Mouse (Mus musculus): ENCODE results near the gene Tcf7l1. TPM values are rescaled to one million over a fixed set of nuclear protein-coding genes. Genes with fewer than 3 reads are reported as not detected.

Tcf7l1 gene
- polyA plus RNA-seq, 1 experiment from 2014 or later, result 7.2 TPM

DNA sequence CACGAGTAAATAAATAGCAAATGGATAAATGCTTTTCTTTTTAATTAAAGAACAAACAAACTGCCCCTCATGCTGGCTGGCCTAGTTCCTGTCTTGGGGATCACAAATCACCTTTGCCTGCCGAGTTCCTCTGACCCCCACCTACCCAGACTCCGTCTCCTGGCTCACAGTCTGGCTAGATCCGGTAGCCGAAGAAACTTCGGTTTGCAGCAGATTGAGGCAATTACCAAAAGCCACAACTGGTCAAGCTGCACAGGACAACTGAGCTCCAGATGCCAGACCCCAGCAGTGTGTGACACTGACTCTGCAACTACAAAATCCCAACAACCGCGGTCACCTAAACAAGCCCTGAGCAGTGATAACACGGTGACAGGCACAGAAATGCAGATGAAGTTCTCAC is 34.8 kb downstream of the Tcf7l1 start:
- no peak overlapping the region for H3K4me2 ChIP-seq
- peaks cover 22% of the 10 kb centered on the region for H3K4me1 ChIP-seq (replicated peaks)
- 36% methylated on average over 9 of the region's 9 CpGs for WGBS
- no peaks in the 10 kb centered on the region for H3K36me3 ChIP-seq
- H3K27me3 ChIP-seq, result no peaks in the 10 kb centered on the region
- H3K4me3 ChIP-seq, result no peak overlapping the region
- no peak overlapping the region for H3K9ac ChIP-seq
- ATAC-seq (ENCODE audit: low FRiP score, low read depth), result no peak
- H3K9me3 ChIP-seq, result no peaks in the 10 kb centered on the region
- H3K27ac ChIP-seq (replicated peaks), result no peak overlapping the region

DNA sequence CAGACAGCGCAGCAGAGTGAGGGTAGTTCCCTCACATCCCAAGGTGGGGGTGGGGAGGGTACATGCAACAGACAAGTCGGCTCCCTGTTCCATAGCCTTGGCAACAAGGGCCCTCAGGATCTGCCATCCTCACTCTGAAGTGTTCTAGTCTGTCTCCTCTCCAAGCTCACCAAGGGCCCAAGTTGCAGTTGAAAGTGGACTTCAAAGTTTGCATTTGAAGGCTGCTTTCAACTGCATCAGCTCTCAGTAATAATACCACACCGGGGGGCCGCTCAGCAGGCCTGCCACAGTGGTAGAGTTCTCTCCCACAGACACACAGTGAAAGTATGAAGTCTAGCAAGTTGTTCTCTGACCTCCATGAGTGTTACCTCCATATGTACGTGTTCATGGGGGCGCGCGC is 35.3 kb downstream of the Tcf7l1 start:
- Histone ChIP-seq H3K36me3 (no peaks in the 10 kb centered on the region), H3K27me3 (no peaks in the 10 kb centered on the region), H3K9me3 (no peaks in the 10 kb centered on the region), H3K4me3 (no peak overlapping the region), H3K27ac (replicated peaks) (no peak overlapping the region), H3K4me1 (replicated peaks) (peaks cover 27% of the 10 kb centered on the region), H3K4me2 (no peak overlapping the region), H3K9ac (no peak overlapping the region)
- WGBS, result 77% methylated on average over 8 of the region's 8 CpGs
- ATAC-seq (ENCODE audit: low FRiP score, low read depth), result no peak

GRCm38 (mm10) chr6:72752824-72753223 is 36.2 kb downstream of the Tcf7l1 start:
- peaks cover 35% of the 10 kb centered on the region for H3K4me1 ChIP-seq (replicated peaks)
- no peak overlapping the region for H3K27ac ChIP-seq (replicated peaks)
- no peaks in the 10 kb centered on the region for H3K36me3 ChIP-seq
- no peak overlapping the region for H3K4me3 ChIP-seq
- WGBS, result 87% methylated on average over 15 of the region's 15 CpGs
- no peaks in the 10 kb centered on the region for H3K9me3 ChIP-seq
- H3K9ac ChIP-seq, result no peak overlapping the region
- no peak for ATAC-seq (ENCODE audit: low FRiP score, low read depth)
- no peaks in the 10 kb centered on the region for H3K27me3 ChIP-seq
- H3K4me2 ChIP-seq, result no peak overlapping the region

DNA sequence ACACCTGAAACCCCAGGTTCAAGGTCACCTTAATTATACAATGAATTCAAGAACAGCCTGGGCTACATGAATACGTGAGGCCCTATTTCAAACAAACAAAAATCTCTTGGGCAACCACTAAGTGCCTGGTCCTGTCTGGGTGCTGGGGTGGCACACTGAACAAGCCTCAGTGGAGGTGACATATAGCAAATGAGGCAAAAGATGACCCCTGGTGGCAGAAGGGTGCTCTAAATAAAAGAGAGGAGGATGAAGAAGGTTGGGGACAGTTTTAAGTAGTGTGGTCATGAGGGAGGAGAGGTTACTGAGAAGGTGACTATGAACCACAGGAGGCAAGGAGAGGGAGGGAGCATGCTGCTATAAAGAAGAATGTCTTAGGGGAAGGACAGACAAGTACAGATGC is 37.8 kb downstream of the Tcf7l1 start:
- Histone ChIP-seq H3K4me3 (no peak overlapping the region), H3K4me2 (no peak overlapping the region), H3K27ac (replicated peaks) (no peak overlapping the region), H3K27me3 (no peaks in the 10 kb centered on the region), H3K9me3 (no peaks in the 10 kb centered on the region), H3K36me3 (no peaks in the 10 kb centered on the region), H3K9ac (no peak overlapping the region), H3K4me1 (replicated peaks) (peaks cover 35% of the 10 kb centered on the region)
- 85% methylated on average over 1 of the region's 1 CpGs for WGBS
- ATAC-seq (ENCODE audit: low FRiP score, low read depth), result no peak

GRCm38 (mm10) chr6:72748882-72749437 is 40.1 kb downstream of the Tcf7l1 start:
- H3K27me3 ChIP-seq, result no peaks in the 10 kb centered on the region
- H3K27ac ChIP-seq (replicated peaks), result no peak overlapping the region
- peaks cover 19% of the 10 kb centered on the region for H3K4me1 ChIP-seq (replicated peaks)
- H3K4me2 ChIP-seq, result no peak overlapping the region
- H3K36me3 ChIP-seq, result no peaks in the 10 kb centered on the region
- no peaks in the 10 kb centered on the region for H3K9me3 ChIP-seq
- H3K9ac ChIP-seq, result no peak overlapping the region
- no peak overlapping the region for H3K4me3 ChIP-seq
- no peak for ATAC-seq (ENCODE audit: low FRiP score, low read depth)
- 18% methylated on average over 5 of the region's 5 CpGs for WGBS

DNA sequence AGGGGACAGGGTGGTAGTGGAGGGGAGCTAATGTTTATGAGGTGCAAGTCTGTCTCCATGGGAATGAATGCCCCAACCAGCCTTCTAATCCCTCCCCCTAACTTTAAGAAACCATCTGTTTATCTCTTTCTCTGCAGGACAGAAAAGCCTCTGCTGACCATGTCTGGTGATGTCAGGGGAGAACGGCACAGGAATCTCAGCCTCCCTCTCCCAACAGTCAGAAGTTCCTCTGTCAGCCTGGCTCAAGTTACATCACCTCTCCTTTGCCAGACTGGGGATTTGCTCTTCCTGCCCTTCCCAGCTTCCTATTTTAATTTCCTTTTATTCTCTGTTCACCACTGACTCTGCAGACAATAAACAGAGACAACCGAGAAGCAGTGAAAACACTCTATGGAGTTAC is 40.6 kb downstream of the Tcf7l1 start:
- H3K27ac ChIP-seq (replicated peaks), result no peak overlapping the region
- H3K36me3 ChIP-seq, result no peaks in the 10 kb centered on the region
- H3K9me3 ChIP-seq, result no peaks in the 10 kb centered on the region
- no peak overlapping the region for H3K9ac ChIP-seq
- H3K27me3 ChIP-seq, result no peaks in the 10 kb centered on the region
- WGBS, result 4% methylated on average over 2 of the region's 2 CpGs
- ATAC-seq (ENCODE audit: low FRiP score, low read depth), result no peak
- no peak overlapping the region for H3K4me2 ChIP-seq
- H3K4me1 ChIP-seq (replicated peaks), result peaks cover 18% of the 10 kb centered on the region
- no peak overlapping the region for H3K4me3 ChIP-seq

DNA sequence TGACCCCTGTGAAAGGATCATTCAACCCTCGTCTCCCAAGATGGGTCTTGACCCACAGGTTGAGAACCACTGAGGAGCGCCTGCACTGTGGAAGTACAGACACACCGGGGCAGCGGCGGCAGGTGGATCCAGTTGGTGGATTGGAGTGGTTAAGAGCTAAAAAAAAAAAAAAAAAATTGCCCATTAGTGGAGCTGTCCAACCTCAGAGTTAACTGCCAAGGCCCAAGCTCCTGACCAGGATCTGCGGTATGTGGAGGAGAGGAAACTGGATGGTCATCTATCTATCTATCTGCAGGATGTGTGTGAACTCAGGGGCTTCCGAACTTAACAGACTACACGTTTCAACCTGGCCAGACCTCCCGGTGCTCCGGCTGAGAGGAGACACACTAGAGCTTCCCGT is 41.2 kb downstream of the Tcf7l1 start:
- no peaks in the 10 kb centered on the region for H3K36me3 ChIP-seq
- no peak overlapping the region for H3K4me2 ChIP-seq
- no peak overlapping the region for H3K27ac ChIP-seq (replicated peaks)
- 78% methylated on average over 11 of the region's 11 CpGs for WGBS
- no peak overlapping the region for H3K9ac ChIP-seq
- ATAC-seq (ENCODE audit: low FRiP score, low read depth), result no peak
- no peaks in the 10 kb centered on the region for H3K9me3 ChIP-seq
- H3K27me3 ChIP-seq, result no peaks in the 10 kb centered on the region
- H3K4me1 ChIP-seq (replicated peaks), result peaks cover 18% of the 10 kb centered on the region
- no peak overlapping the region for H3K4me3 ChIP-seq

GRCm38 (mm10) chr6:72747156-72747555 is 41.9 kb downstream of the Tcf7l1 start:
- no peak overlapping the region for H3K27ac ChIP-seq (replicated peaks)
- ATAC-seq (ENCODE audit: low FRiP score, low read depth), result no peak
- H3K27me3 ChIP-seq, result no peaks in the 10 kb centered on the region
- H3K4me3 ChIP-seq, result no peak overlapping the region
- no peak overlapping the region for H3K4me2 ChIP-seq
- H3K36me3 ChIP-seq, result no peaks in the 10 kb centered on the region
- H3K4me1 ChIP-seq (replicated peaks), result peaks cover 18% of the 10 kb centered on the region
- H3K9me3 ChIP-seq, result no peaks in the 10 kb centered on the region
- no peak overlapping the region for H3K9ac ChIP-seq
- 75% methylated on average over 4 of the region's 4 CpGs for WGBS

- no peak overlapping the region for H3K27ac ChIP-seq (replicated peaks)
- H3K4me2 ChIP-seq, result no peak overlapping the region
- 75% methylated on average over 12 of the region's 12 CpGs for WGBS
- H3K36me3 ChIP-seq, result no peaks in the 10 kb centered on the region
- H3K4me1 ChIP-seq (replicated peaks), result peaks cover 25% of the 10 kb centered on the region
- H3K9ac ChIP-seq, result no peak overlapping the region
- H3K27me3 ChIP-seq, result no peaks in the 10 kb centered on the region
- H3K9me3 ChIP-seq, result no peaks in the 10 kb centered on the region
- H3K4me3 ChIP-seq, result no peak overlapping the region
- ATAC-seq (ENCODE audit: low FRiP score, low read depth), result no peak
Measured at GRCm38 (mm10) chr6:72745781-72746180, 43.3 kb downstream of the Tcf7l1 start.

DNA sequence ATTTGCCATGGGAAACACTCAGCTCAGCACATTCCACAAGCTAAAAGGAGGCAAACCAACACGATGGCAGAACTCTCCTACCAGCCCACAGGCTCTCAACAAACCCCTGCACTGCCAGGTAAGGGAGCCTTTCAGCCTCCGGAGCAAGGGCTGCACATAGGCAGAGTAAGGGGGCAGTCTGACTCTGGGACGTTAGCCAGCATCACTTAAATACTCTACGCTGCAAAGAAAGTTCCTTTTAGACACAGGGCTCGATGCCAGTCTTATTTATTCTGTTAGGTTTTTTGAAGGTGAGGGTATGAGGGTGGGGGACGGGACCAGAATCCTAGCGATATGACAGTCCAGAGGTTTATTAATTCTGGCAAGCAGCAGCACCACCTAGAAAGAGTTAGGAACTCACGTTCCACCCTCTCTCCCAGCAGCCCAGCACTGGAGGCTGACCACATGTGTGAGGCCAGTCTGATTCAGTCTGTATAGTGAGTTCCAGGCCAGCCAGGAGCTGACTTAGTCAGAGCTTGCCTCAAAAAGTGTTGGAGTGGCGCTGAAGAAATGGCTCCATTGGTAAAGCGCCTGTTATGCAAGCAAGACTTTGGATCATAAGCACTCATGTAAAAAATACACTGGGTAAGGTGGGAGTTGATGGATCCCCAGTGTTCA is 44.8 kb downstream of the Tcf7l1 start:
- Histone ChIP-seq H3K27me3 (no peaks in the 10 kb centered on the region), H3K4me2 (no peak overlapping the region), H3K9ac (no peak overlapping the region), H3K4me1 (replicated peaks) (peaks cover 31% of the 10 kb centered on the region), H3K4me3 (no peak overlapping the region), H3K9me3 (no peaks in the 10 kb centered on the region), H3K36me3 (no peaks in the 10 kb centered on the region), H3K27ac (replicated peaks) (no peak overlapping the region)
- ATAC-seq (ENCODE audit: low FRiP score, low read depth), result no peak
- 60% methylated on average over 10 of the region's 10 CpGs for WGBS

- H3K27ac ChIP-seq (replicated peaks), result no peak overlapping the region
- no peak overlapping the region for H3K4me2 ChIP-seq
- no peak overlapping the region for H3K9ac ChIP-seq
- H3K4me3 ChIP-seq, result no peak overlapping the region
- WGBS, result 66% methylated on average over 3 of the region's 3 CpGs
- no peak for ATAC-seq (ENCODE audit: low FRiP score, low read depth)
- H3K36me3 ChIP-seq, result no peaks in the 10 kb centered on the region
- peaks cover 25% of the 10 kb centered on the region for H3K4me1 ChIP-seq (replicated peaks)
- H3K27me3 ChIP-seq, result no peaks in the 10 kb centered on the region
- no peaks in the 10 kb centered on the region for H3K9me3 ChIP-seq
Measured at GRCm38 (mm10) chr6:72743624-72744041, 45.4 kb downstream of the Tcf7l1 start.

- Histone ChIP-seq H3K36me3 (no peaks in the 10 kb centered on the region), H3K4me1 (replicated peaks) (peaks cover 17% of the 10 kb centered on the region), H3K27me3 (no peaks in the 10 kb centered on the region), H3K4me3 (no peak overlapping the region), H3K9ac (no peak overlapping the region), H3K9me3 (no peaks in the 10 kb centered on the region), H3K27ac (replicated peaks) (no peak overlapping the region), H3K4me2 (no peak overlapping the region)
- no peak for ATAC-seq (ENCODE audit: low FRiP score, low read depth)
- WGBS, result 66% methylated on average over 7 of the region's 7 CpGs
Measured at GRCm38 (mm10) chr6:72742331-72742730, 46.7 kb downstream of the Tcf7l1 start.
